Mouse (Mus musculus) testis, postnatal 14 days (tissue): ENCODE measurements around the gene Rfx8.

Source experiments
- DNase-seq: peaks from one replicate; pipeline ENCODE4 v3.0.0; 2021; ENCODE audit warnings: low spot score

Rfx8 gene

DNA sequence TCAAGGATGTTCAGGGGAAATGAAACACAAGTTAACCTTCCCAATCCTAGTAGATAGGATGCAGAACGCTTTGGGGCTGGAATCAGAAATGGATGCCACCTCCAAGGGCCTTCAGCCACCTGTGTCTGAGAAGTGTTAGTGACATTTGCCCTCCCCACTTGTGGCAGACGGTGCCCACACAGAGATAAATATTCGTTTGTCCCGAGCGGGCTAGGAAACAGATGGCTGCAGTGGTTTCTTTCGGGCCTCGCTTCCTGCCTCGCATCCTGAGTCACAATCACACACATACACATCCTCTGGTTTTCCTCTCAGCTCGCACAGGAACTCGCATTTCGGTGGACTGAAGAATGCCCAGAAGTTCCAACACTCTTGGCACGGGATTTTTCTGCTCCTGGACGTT lies 13.5 kb upstream of the Rfx8 start:
- DNase-seq = no peak

DNA sequence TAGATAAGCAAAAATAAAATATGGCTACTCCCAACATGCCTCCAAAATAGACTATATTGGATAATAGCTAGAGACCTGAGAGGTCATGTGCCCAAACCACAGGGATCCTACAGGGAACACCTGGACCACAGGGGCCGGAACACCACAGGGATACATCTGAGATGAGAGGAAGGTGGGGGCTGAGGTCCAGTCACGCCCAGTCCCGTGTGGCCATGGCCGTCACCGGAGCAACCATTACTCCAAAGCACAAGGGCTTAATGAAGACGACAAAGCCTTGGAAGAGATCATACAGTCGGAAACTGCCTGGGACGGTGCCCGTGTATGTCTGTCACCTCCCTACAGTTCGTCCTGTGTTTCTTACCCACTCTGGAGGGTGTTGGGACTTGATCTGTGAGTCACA lies 13.1 kb upstream of the Rfx8 start:
- no peak for DNase-seq

DNA sequence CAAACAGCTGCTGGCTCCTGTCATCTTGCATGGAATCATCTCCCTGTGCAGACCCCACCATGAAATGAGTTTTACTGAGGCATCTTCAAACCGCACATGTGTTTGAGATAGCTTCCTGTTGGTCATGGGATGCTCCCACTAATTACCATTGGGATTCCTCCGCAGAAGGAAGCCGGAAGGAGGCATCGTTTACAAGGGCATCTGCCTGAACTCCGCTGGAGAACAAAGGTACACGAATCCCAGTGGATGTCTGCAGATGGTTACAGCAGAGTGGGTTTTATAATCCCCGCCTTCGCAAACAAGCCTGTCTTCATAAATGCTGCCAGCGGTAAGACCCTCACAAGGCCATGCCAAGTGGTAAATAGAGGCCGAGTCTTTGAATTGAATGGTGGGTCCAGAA lies 11.3 kb upstream of the Rfx8 start:
- no peak for DNase-seq

GRCm38 (mm10) chr1:39731543-39731942 lies 10.7 kb upstream of the Rfx8 start:
- no peak for DNase-seq

- no peak for DNase-seq
Observed at GRCm38 (mm10) chr1:39730868-39731267, 10.1 kb upstream of the Rfx8 start.

GRCm38 (mm10) chr1:39729919-39730318 lies 9.1 kb upstream of the Rfx8 start:
- no peak for DNase-seq

DNA sequence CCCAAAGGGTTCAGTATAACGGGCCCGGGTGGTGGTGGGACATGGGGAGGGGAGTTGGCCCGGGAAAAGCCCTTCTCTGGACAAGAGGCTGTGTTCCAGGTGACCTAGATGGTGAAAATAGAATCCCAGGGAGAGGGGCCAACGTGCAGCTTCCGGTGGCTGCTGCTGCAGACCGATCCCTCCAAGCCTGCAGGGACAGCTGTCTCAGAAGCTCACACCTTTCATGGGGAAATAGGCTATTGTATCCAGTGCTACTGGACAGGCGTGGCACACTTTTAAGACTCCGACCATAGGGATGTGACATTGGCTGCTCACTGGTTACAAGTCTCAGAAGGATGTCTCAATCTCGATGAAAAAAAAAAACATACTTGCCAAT lies 542 bp upstream of the Rfx8 start:
- DNase-seq = no peak

- DNase-seq = no peak
Observed at GRCm38 (mm10) chr1:39720186-39720585, 611 bp downstream of the Rfx8 start.

DNA sequence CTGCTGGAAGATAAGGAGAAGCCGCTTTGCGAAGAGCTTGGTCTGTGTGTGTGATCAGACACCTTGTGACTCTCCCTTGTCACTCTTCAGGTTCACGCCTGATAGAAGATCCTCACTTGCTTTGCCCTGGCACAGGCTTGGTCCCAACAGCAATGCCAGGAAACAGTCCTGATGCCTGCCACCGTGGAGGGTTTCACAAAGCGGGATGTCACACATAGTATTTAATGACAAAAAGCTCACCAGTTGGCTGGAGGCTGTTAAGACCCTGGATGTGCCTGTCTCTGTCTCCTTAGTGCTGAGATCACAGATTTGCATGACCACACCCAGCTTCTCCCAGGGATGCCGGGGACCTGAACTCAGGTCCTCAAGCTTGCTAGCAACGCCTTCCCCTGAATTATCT lies 5.2 kb downstream of the Rfx8 start:
- no peak for DNase-seq

GRCm38 (mm10) chr1:39714729-39715128 lies 6.1 kb downstream of the Rfx8 start:
- DNase-seq = no peak

DNA sequence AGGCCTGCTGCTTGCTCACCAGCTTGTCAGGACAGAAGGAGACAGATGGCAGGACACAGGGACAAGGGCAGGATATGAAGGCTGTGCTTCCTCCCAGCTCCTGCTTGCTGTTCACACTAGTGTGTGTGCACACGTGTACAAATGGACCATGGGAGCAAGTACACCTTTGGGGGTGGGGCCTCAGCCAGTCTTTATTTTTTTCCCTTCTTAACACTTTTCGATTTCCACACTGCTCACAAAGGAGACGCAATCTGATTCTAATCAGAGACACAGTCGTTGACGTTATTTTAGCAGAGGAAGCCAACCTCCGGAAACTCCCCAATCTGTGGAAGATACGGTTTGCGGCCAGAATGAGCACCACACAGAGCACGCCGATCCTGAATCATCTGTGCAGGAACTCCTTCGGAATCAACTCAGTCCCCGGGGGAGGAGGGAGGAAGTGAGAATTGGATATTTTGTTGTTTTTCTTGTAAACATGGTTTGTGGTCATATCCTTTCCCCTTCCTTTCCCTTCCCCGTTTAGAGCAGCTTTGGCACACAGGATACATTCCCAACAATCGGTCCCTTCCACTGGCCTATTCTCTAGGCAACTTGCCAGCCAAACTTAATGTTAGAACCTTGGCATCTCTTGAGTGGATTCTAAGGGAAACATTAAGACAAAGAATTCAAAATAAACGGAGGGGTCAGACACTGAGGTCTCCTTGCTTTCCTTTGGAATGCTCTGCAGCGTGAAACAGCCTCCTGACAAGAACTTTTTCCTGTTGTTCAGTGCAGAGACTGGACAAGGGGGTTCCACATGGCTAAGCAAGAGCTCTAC lies 6.7 kb downstream of the Rfx8 start:
- peak; percentile 50 for DNase-seq

DNA sequence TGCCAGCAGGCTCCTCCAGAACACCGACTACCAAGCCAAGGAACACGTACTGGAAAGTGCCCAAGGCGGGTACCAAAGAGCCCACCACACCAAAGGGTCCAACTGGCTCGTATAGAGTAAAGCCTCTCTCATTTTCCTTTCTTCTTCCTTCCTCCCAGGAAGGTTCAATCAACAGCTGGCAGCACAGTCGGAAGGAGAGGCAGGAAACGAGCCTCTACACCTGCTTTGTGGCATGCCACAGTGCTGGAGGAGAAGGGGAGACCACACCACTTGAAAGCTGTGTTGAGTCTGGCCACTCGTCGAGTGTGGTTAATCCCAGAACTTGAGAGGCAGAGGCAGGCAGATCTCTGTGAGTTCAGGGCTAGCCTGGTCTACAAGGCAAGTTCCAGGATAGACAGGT lies 7.5 kb downstream of the Rfx8 start:
- DNase-seq = no peak

GRCm38 (mm10) chr1:39712261-39712660 lies 8.5 kb downstream of the Rfx8 start:
- DNase-seq = no peak

- DNase-seq = no peak
Observed at GRCm38 (mm10) chr1:39710604-39711003, 10.2 kb downstream of the Rfx8 start.

DNA sequence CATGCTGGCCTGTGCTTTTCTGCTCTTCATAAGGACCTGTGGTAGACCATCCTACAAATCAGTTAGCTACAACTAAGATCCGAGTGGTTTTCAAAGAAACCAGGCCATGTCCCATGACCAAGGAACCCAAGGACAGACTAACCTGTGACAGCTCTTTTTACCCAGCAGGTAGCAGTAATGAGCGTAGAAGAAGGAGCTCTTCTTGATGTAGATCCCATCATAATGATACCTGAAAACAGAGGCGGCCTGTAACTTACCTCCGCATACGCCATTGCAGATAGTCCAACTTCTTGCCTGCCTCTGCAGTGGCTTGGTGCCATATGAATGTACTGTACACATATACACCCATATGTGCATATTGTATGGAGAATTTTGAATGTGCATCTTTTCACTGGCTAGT lies 10.8 kb downstream of the Rfx8 start:
- DNase-seq = no peak

GRCm38 (mm10) chr1:39708778-39709177 lies 12.0 kb downstream of the Rfx8 start:
- DNase-seq = no peak

GRCm38 (mm10) chr1:39702216-39703046 lies 18.4 kb downstream of the Rfx8 start:
- DNase-seq = no peak

GRCm38 (mm10) chr1:39701274-39701602 lies 19.6 kb downstream of the Rfx8 start:
- DNase-seq = no peak

GRCm38 (mm10) chr1:39700599-39701273 lies 20.1 kb downstream of the Rfx8 start:
- no peak for DNase-seq

- DNase-seq = no peak
Observed at GRCm38 (mm10) chr1:39698456-39698855, 22.3 kb downstream of the Rfx8 start.

DNA sequence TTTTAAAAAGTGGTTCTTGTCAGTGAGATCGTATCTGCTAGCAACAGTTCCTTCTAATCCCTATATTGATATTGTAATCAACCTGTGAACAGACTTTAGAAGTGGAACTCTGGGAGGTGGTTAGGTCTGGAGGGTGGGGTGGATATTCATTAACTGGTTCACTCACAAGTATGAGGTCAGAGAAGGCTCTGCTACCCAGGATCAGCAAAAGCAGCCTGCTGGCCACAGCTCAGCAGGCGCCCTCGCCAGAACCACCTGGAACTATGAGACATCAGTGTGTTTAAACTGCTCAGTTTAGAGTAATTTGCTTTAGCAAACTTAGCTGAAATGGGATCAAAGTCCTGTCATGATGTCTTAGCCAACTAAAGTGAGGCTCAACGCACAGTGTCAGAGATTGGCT lies 25.6 kb downstream of the Rfx8 start:
- no peak for DNase-seq

DNA sequence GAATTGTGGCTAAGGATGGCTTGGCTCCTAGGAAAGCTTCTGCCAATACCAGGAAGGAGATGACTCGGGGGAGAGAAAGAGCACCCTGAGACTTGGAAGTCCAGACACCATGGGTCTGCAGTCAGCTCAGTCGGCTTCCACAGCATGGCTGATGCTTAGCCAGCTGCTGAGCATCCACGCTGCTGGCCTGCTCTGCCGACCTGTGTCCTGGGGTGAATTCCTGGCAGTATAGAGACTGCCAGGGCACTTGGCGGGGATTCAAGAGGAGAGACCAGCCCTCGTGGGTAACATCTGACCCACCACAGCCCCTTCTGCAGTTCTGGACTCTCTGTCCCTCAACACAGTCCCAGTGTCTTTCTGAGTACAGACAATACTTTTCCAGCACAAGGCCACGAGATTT lies 26.0 kb downstream of the Rfx8 start:
- DNase-seq = no peak

DNA sequence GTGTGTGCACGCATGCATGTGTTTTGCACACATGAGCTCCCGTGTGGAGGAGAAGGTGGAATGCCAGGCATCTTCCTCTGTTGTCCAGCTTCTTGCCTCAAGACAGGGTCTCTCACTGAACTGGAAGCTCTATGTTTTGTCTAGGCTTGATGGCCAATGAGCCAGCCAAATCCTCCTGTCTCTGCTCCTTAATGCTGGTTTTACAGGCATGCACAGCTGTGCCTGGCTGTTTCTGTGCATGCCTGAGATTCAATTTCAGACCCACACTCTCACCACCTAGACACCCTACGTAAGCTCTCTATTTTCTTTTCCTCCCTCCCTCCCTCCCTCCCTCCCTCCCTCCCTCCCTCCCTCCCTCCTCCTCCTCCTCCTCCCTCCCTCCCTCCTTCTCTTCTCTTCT lies 28.8 kb downstream of the Rfx8 start:
- no peak for DNase-seq
